Mouse (Mus musculus) frontal cortex, postnatal 36 days (tissue): ENCODE measurements around the gene Pgam2.

Experiments
- DNase-seq, 2 experiments: peaks; one replicate each; pipeline ENCODE4 v3.0.0; 2022; ENCODE audit warnings: low spot score in 2 of 2

The Pgam2 gene

DNA sequence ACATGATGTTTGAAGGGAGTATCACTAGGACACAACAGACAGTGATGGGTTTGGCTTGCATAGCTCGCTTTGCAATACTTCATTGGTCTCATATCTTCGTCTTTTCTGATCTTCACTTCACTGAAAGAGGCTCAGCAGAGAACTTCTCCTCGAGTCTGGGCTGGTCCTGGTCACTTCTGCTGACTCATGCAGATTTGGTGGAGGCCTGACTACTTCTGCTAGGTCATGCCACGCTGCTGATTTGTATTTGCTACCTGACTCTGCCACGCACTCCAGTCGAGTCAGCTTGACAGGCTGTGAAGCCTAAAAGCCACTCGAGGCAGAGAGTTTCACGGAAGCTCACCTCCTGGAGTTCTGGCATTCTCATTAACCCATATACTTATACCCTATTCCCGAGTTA, 4.4 kb upstream of the Pgam2 start:
- DNase-seq, result no peak

GRCm38 (mm10) chr11:5805711-5806110, 2.2 kb upstream of the Pgam2 start:
- DNase-seq, result no peak

- DNase-seq, result no peak
Observed at GRCm38 (mm10) chr11:5804174-5804573, 641 bp upstream of the Pgam2 start.

GRCm38 (mm10) chr11:5802457-5803217, 896 bp downstream of the Pgam2 start:
- DNase-seq, result no peak

- DNase-seq, result no peak
Observed at GRCm38 (mm10) chr11:5802005-5802404, 1.5 kb downstream of the Pgam2 start.

GRCm38 (mm10) chr11:5801511-5801910, 2.0 kb downstream of the Pgam2 start:
- DNase-seq, result no peak

- no peak for DNase-seq
Observed at GRCm38 (mm10) chr11:5799621-5800490, 3.7 kb downstream of the Pgam2 start.

DNA sequence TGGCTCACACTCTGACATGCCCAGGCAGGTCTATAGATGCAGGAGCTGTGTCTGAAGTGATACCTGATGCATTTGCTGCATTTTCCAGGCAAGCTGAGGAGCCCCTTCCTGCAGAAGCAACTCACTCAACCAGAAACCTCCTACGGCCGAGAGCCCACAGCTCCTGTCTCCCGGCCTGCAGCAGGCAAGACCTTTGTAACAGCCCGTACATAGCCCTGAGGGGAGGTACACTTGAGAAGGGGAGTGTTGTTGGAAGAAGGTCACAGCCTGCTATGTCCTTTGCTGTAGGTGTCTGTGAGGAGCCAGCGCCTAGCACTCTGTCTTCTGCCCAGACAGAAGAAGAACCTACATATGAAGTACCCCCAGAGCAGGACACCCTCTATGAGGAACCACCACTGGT, 5.6 kb downstream of the Pgam2 start:
- no peak for DNase-seq

- no peak for DNase-seq
Observed at GRCm38 (mm10) chr11:5797371-5797770, 6.2 kb downstream of the Pgam2 start.

DNA sequence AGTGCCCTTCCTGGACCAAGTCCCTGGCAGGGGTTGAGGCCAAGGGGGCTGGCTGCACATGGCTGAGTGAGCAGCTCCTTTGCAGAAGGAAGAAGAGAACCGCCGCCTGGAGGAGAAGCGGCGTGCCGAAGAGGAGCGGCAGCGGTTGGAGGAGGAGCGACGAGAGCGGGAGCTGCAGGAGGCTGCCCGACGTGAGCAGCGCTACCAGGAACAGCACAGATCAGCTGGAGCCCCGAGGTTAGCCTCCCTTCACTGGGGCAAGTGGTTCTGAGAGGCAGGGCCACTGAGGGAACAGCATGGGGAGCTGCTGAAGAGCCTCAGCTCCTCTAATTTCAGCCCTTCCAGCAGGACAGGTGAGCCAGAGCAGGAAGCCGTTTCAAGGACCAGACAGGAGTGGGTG, 6.6 kb downstream of the Pgam2 start:
- DNase-seq, result no peak

GRCm38 (mm10) chr11:5795706-5796105, 7.8 kb downstream of the Pgam2 start:
- peak in 1 of 2 experiments; percentile 59 for DNase-seq

DNA sequence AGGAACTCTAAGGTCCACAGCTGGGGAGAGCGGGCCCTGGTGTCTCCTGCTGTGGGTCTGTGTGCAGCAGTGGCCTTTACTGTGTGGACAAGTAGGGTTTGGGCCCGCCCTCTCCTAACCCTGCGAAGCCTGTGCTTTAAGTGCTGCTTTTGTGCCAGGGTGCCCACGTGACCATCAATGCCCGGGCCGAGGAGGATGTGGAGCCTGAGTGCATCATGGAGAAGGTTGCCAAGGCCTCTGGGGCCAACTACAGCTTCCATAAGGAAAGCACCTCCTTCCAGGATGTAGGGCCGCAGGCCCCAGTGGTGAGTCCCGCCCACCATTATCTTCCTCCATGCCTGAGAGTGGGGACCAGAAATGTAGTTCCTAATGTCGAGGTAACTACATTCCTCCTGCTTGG, 8.2 kb downstream of the Pgam2 start:
- DNase-seq, result no peak

- no peak for DNase-seq
Observed at GRCm38 (mm10) chr11:5790431-5790830, 13.1 kb downstream of the Pgam2 start.

DNA sequence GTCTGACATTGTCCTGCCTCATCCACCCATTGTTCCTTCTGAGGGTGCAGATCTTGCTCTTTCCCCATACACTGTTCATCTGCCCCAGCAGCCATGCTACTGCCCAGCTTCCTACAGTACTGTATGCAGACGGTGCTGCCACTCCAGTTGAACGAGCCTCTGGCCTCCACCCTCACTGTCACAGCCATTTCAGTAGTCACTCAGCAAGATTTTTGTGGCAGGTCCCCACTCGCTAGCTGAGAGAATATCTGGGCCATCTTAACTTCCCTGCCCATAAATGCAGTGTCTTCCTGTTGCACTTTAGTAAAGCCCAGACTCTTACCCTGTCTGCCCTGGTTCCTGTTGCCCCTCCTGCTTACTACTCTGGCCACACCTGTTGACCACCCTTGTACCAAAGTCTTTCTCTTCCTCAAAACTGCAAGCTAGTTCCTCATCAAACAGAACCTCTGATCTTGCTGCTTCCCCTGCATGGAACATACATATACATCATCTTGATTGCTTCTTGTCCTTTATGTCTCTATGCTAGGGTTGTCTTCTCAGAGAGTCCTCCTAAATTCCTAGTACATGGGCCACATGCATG, 13.7 kb downstream of the Pgam2 start:
- DNase-seq, result no peak

DNA sequence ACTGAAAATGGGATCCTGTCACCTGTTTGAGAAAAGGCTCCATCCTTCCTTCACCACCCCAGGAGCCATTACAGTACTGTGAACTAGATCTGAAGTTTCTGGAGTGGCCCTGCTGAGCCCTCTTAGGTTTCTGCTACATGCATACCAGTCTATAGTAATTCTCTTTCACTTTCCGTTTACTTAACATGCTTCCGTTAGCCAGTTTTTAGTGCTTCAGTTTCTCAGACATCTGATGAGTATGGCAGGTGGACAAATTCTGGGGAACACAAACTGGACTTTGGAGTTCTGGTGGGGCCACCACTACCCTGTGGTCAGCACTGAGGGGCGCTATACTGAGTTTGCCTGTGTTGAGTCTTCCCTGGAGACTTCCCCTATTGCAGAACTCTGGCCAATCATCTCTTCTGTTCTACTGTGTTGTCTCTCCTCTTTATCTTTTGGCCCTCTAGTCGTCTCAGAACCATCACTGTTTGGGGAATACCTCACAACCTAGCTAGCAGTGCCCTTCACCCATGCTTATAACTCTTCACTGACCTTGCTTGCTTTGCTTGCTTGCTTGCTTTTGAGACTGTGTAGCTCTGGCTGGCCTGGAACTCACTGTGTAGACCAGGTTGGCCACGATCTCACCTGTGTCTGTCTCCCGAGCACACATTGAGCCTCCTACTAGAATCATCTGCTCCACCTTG, 14.3 kb downstream of the Pgam2 start:
- DNase-seq, result no peak

GRCm38 (mm10) chr11:5788056-5789014, 15.2 kb downstream of the Pgam2 start, which contains the start of gene Dbnl:
Gene Dbnl (plus strand): TSS chr11:5788488.
- DNase-seq, result peak; percentile 93 to 95

DNA sequence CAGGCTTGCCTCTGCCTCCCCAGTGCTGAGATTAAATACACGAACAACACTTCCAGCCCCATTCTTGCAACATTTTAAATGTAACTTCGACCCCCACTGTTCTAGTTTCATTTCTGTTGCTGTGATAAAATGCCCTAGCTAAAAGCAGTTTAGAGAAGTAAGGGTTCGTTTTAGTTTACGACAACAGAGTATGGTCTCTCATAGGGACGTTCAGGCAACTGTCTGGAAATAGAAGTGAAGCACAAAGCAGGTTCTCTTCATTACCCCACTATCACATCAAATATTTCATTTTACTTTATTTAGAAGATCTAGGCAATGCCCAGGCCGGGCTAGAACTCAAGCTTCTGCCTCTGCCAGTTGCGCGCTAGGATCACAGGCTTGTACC, 15.9 kb downstream of the Pgam2 start:
- DNase-seq, result no peak

- DNase-seq, result no peak
Observed at GRCm38 (mm10) chr11:5785732-5786131, 17.8 kb downstream of the Pgam2 start.

GRCm38 (mm10) chr11:5782199-5782944, 21.2 kb downstream of the Pgam2 start:
- DNase-seq, result no peak

DNA sequence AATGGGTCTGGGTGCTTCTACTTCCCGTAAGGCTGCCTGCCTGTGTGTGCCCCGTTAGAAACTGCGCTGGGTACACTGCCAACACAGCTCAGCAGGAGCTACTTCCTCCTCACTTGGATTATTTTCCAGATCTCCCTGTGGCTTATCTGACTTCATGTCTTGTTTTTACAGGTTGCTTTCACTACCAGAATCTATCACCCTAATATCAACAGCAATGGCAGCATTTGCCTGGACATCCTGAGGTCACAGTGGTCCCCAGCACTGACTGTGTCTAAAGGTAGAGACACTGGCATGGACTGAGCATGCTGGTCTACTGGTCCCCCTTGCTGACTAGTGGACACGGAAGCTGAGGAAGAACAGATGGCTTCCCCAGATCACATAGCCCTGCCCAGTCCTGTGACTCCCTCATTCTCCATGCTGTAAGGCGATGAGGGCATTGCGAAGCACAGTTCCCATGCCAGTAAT, 23.5 kb downstream of the Pgam2 start:
- no peak for DNase-seq
